Mouse (Mus musculus): ENCODE results near the gene Asxl1. TPM values are rescaled to one million over a fixed set of nuclear protein-coding genes. Genes with fewer than 3 reads are reported as not detected.

Gene Asxl1
- polyA plus RNA-seq (2015; fragmentation: Nextera tagmentation; extraction: Ambion mirVana) = 9.0 and 9.2 TPM in 2 replicates

GRCm38 (mm10) chr2:153345454-153346220 is at the start of gene Asxl1:
Gene Asxl1, plus strand, starts transcription at chr2:153345829.
- Histone ChIP-seq H3K4me3 (ENCODE audit: low read depth, low read length) (peak within 1 kb of the TSS; percentile 88), H3K4me2 (ENCODE audit: low read length) (peak within 1 kb of the TSS; percentile 66), H3K27ac (ENCODE audit: low read length) (peak within 1 kb of the TSS; percentile 96), H3K9me3 (replicated peaks; ENCODE audit: control insufficient read depth, low read length, poor library complexity, severe bottlenecking) (no peaks in the 10 kb centered on the region), H3K27me3 (ENCODE audit: control insufficient read depth, insufficient read depth, low read depth, low read length) (no peaks in the 10 kb centered on the region), H3K36me3 (ENCODE audit: control insufficient read depth, insufficient read depth, low read length) (no peaks in the 10 kb centered on the region), H3K9ac (ENCODE audit: low read depth, low read length) (peak within 1 kb of the TSS; percentile 79), H3K4me1 (ENCODE audit: control insufficient read depth, insufficient read depth, low read length) (peaks cover 29% of the 10 kb centered on the region)
- WGBS = under 1% methylated on average over 63 of the region's 79 CpGs
- peak; percentile 97 for ATAC-seq

- H3K4me3 ChIP-seq (ENCODE audit: low read depth, low read length) = no peak overlapping the region
- no peaks in the 10 kb centered on the region for H3K27me3 ChIP-seq (ENCODE audit: control insufficient read depth, insufficient read depth, low read depth, low read length)
- no peaks in the 10 kb centered on the region for H3K36me3 ChIP-seq (ENCODE audit: control insufficient read depth, insufficient read depth, low read length)
- no peak overlapping the region for H3K9ac ChIP-seq (ENCODE audit: low read depth, low read length)
- H3K27ac ChIP-seq (ENCODE audit: low read length) = no peak overlapping the region
- 77% methylated on average over 4 of the region's 4 CpGs for WGBS
- H3K9me3 ChIP-seq (replicated peaks; ENCODE audit: control insufficient read depth, low read length, poor library complexity, severe bottlenecking) = no peaks in the 10 kb centered on the region
- H3K4me2 ChIP-seq (ENCODE audit: low read length) = no peak overlapping the region
- ATAC-seq = no peak
- peaks cover under 1% of the 10 kb centered on the region for H3K4me1 ChIP-seq (ENCODE audit: control insufficient read depth, insufficient read depth, low read length)
Observed at GRCm38 (mm10) chr2:153297771-153298170, 47.9 kb upstream of the Asxl1 start.

- no peak for ATAC-seq
- no peak overlapping the region for H3K9ac ChIP-seq (ENCODE audit: low read depth, low read length)
- no peak overlapping the region for H3K4me2 ChIP-seq (ENCODE audit: low read length)
- H3K27me3 ChIP-seq (ENCODE audit: control insufficient read depth, insufficient read depth, low read depth, low read length) = no peaks in the 10 kb centered on the region
- H3K27ac ChIP-seq (ENCODE audit: low read length) = no peak overlapping the region
- no peaks in the 10 kb centered on the region for H3K9me3 ChIP-seq (replicated peaks; ENCODE audit: control insufficient read depth, low read length, poor library complexity, severe bottlenecking)
- H3K4me1 ChIP-seq (ENCODE audit: control insufficient read depth, insufficient read depth, low read length) = no peaks in the 10 kb centered on the region
- H3K36me3 ChIP-seq (ENCODE audit: control insufficient read depth, insufficient read depth, low read length) = no peaks in the 10 kb centered on the region
- no peak overlapping the region for H3K4me3 ChIP-seq (ENCODE audit: low read depth, low read length)
- WGBS = 81% methylated on average over 4 of the region's 4 CpGs
Observed at GRCm38 (mm10) chr2:153298460-153298859, 47.2 kb upstream of the Asxl1 start.

- no peak overlapping the region for H3K9ac ChIP-seq (ENCODE audit: low read depth, low read length)
- no peak for ATAC-seq
- H3K4me1 ChIP-seq (ENCODE audit: control insufficient read depth, insufficient read depth, low read length) = no peaks in the 10 kb centered on the region
- H3K4me2 ChIP-seq (ENCODE audit: low read length) = no peak overlapping the region
- H3K9me3 ChIP-seq (replicated peaks; ENCODE audit: control insufficient read depth, low read length, poor library complexity, severe bottlenecking) = no peaks in the 10 kb centered on the region
- H3K27me3 ChIP-seq (ENCODE audit: control insufficient read depth, insufficient read depth, low read depth, low read length) = no peaks in the 10 kb centered on the region
- no peak overlapping the region for H3K27ac ChIP-seq (ENCODE audit: low read length)
- no peak overlapping the region for H3K4me3 ChIP-seq (ENCODE audit: low read depth, low read length)
- 79% methylated on average over 4 of the region's 4 CpGs for WGBS
- no peaks in the 10 kb centered on the region for H3K36me3 ChIP-seq (ENCODE audit: control insufficient read depth, insufficient read depth, low read length)
Observed at GRCm38 (mm10) chr2:153298863-153299262, 46.8 kb upstream of the Asxl1 start.

- H3K27ac ChIP-seq (ENCODE audit: low read length) = no peak overlapping the region
- no peaks in the 10 kb centered on the region for H3K4me1 ChIP-seq (ENCODE audit: control insufficient read depth, insufficient read depth, low read length)
- H3K4me3 ChIP-seq (ENCODE audit: low read depth, low read length) = no peak overlapping the region
- no peaks in the 10 kb centered on the region for H3K27me3 ChIP-seq (ENCODE audit: control insufficient read depth, insufficient read depth, low read depth, low read length)
- H3K9me3 ChIP-seq (replicated peaks; ENCODE audit: control insufficient read depth, low read length, poor library complexity, severe bottlenecking) = no peaks in the 10 kb centered on the region
- H3K4me2 ChIP-seq (ENCODE audit: low read length) = no peak overlapping the region
- ATAC-seq = no peak
- WGBS = 95% methylated on average over 5 of the region's 5 CpGs
- H3K9ac ChIP-seq (ENCODE audit: low read depth, low read length) = no peak overlapping the region
- H3K36me3 ChIP-seq (ENCODE audit: control insufficient read depth, insufficient read depth, low read length) = no peaks in the 10 kb centered on the region
Observed at GRCm38 (mm10) chr2:153301123-153301522, 44.5 kb upstream of the Asxl1 start.

GRCm38 (mm10) chr2:153305240-153305639 is 40.4 kb upstream of the Asxl1 start:
- Histone ChIP-seq H3K27me3 (ENCODE audit: control insufficient read depth, insufficient read depth, low read depth, low read length) (no peaks in the 10 kb centered on the region), H3K4me2 (ENCODE audit: low read length) (no peak overlapping the region), H3K36me3 (ENCODE audit: control insufficient read depth, insufficient read depth, low read length) (no peaks in the 10 kb centered on the region), H3K4me1 (ENCODE audit: control insufficient read depth, insufficient read depth, low read length) (no peaks in the 10 kb centered on the region), H3K9ac (ENCODE audit: low read depth, low read length) (no peak overlapping the region), H3K4me3 (ENCODE audit: low read depth, low read length) (no peak overlapping the region), H3K27ac (ENCODE audit: low read length) (peak overlapping the region; percentile 28; the same call in 1 of the 2 replicates), H3K9me3 (replicated peaks; ENCODE audit: control insufficient read depth, low read length, poor library complexity, severe bottlenecking) (no peaks in the 10 kb centered on the region)
- ATAC-seq = no peak
- 77% methylated on average over 6 of the region's 6 CpGs for WGBS

- no peaks in the 10 kb centered on the region for H3K36me3 ChIP-seq (ENCODE audit: control insufficient read depth, insufficient read depth, low read length)
- no peak overlapping the region for H3K4me2 ChIP-seq (ENCODE audit: low read length)
- no peaks in the 10 kb centered on the region for H3K4me1 ChIP-seq (ENCODE audit: control insufficient read depth, insufficient read depth, low read length)
- H3K27me3 ChIP-seq (ENCODE audit: control insufficient read depth, insufficient read depth, low read depth, low read length) = no peaks in the 10 kb centered on the region
- H3K9me3 ChIP-seq (replicated peaks; ENCODE audit: control insufficient read depth, low read length, poor library complexity, severe bottlenecking) = no peaks in the 10 kb centered on the region
- H3K27ac ChIP-seq (ENCODE audit: low read length) = no peak overlapping the region
- no peak overlapping the region for H3K9ac ChIP-seq (ENCODE audit: low read depth, low read length)
- WGBS = 90% methylated on average over 7 of the region's 7 CpGs
- no peak for ATAC-seq
- no peak overlapping the region for H3K4me3 ChIP-seq (ENCODE audit: low read depth, low read length)
Observed at GRCm38 (mm10) chr2:153308586-153308985, 37.0 kb upstream of the Asxl1 start.

GRCm38 (mm10) chr2:153309106-153309505 is 36.5 kb upstream of the Asxl1 start:
- Histone ChIP-seq H3K4me1 (ENCODE audit: control insufficient read depth, insufficient read depth, low read length) (no peaks in the 10 kb centered on the region), H3K27ac (ENCODE audit: low read length) (no peak overlapping the region), H3K9ac (ENCODE audit: low read depth, low read length) (no peak overlapping the region), H3K4me3 (ENCODE audit: low read depth, low read length) (no peak overlapping the region), H3K9me3 (replicated peaks; ENCODE audit: control insufficient read depth, low read length, poor library complexity, severe bottlenecking) (no peaks in the 10 kb centered on the region), H3K4me2 (ENCODE audit: low read length) (no peak overlapping the region), H3K27me3 (ENCODE audit: control insufficient read depth, insufficient read depth, low read depth, low read length) (no peaks in the 10 kb centered on the region), H3K36me3 (ENCODE audit: control insufficient read depth, insufficient read depth, low read length) (no peaks in the 10 kb centered on the region)
- whole genome bisulfite sequencing = 80% methylated on average over 8 of the region's 8 CpGs
- ATAC-seq = no peak

GRCm38 (mm10) chr2:153310228-153310627 is 35.4 kb upstream of the Asxl1 start:
- no peak overlapping the region for H3K4me2 ChIP-seq (ENCODE audit: low read length)
- H3K27me3 ChIP-seq (ENCODE audit: control insufficient read depth, insufficient read depth, low read depth, low read length) = no peaks in the 10 kb centered on the region
- no peak overlapping the region for H3K9ac ChIP-seq (ENCODE audit: low read depth, low read length)
- H3K9me3 ChIP-seq (replicated peaks; ENCODE audit: control insufficient read depth, low read length, poor library complexity, severe bottlenecking) = no peaks in the 10 kb centered on the region
- H3K4me3 ChIP-seq (ENCODE audit: low read depth, low read length) = no peak overlapping the region
- no peak overlapping the region for H3K27ac ChIP-seq (ENCODE audit: low read length)
- no peaks in the 10 kb centered on the region for H3K36me3 ChIP-seq (ENCODE audit: control insufficient read depth, insufficient read depth, low read length)
- 86% methylated on average over 6 of the region's 6 CpGs for WGBS
- no peak for ATAC-seq
- no peaks in the 10 kb centered on the region for H3K4me1 ChIP-seq (ENCODE audit: control insufficient read depth, insufficient read depth, low read length)

All from midbrain, embryonic 16.5 days (tissue).